Mouse (Mus musculus) bone marrow, adult 2 months (tissue): ENCODE measurements around the gene Fyn.

ENCODE experiments used
- CTCF ChIP-seq: fragments of 200-500 bp; IDR thresholded peaks from 2 replicates; pipeline ENCODE4 v1.5.1; 2011; ENCODE audit warnings: low read length, control low read depth; ENCODE audit not compliant: control insufficient read depth, insufficient read depth
- POLR2A ChIP-seq: fragments of 200-500 bp; IDR thresholded peaks from 2 replicates; pipeline ENCODE4 v1.6.1; 2011; ENCODE audit warnings: low read depth, mild to moderate bottlenecking, control low read depth, low read length, borderline replicate concordance; ENCODE audit not compliant: control insufficient read depth

- no peak for TF ChIP-seq CTCF
- no peak for TF ChIP-seq POLR2A
Measured at GRCm38 (mm10) chr10:39524355-39524754, 155.7 kb downstream of the Fyn start.
